Mouse (Mus musculus) limb, embryonic 13.5 days (tissue): Measurements from ENCODE around the gene Slc3a1. TPM values are rescaled to one million over a fixed set of nuclear protein-coding genes. Genes with fewer than 3 reads are reported as not detected.

ENCODE experiments used
- ATAC-seq: fragments of 200-750 bp; cut with Nextera tagmentation; 2 replicates; pipeline ENCODE4 v1.8.0; 2017; ENCODE audit warnings: low read depth, moderate number of reproducible peaks, moderate TSS enrichment; ENCODE audit not compliant: low FRiP score
- H3K27ac ChIP-seq: fragments of 300-500 bp; sonication (generic); 2 replicates; pipeline ENCODE4 v1.5.1; 2015; ENCODE audit warnings: inconsistent platforms, mild to moderate bottlenecking, moderate library complexity
- H3K27me3 ChIP-seq: fragments of 300-500 bp; sonication (generic); 2 replicates; pipeline ENCODE4 v1.6.1; 2015; ENCODE audit warnings: mild to moderate bottlenecking, inconsistent platforms
- H3K36me3 ChIP-seq: fragments of 300-500 bp; sonication (generic); 2 replicates; pipeline ENCODE4 v1.6.1; 2015; ENCODE audit warnings: inconsistent platforms, mild to moderate bottlenecking, moderate library complexity
- H3K4me1 ChIP-seq: fragments of 300-500 bp; sonication (generic); 2 replicates; pipeline ENCODE4 v1.6.1; 2015; ENCODE audit warnings: inconsistent platforms
- H3K4me2 ChIP-seq: fragments of 300-500 bp; sonication (generic); replicated peaks from 2 replicates; pipeline ENCODE4 v1.6.1; 2015; ENCODE audit warnings: inconsistent platforms, mild to moderate bottlenecking, moderate library complexity
- H3K4me3 ChIP-seq: fragments of 300-500 bp; sonication (generic); 2 replicates; pipeline ENCODE4 v1.5.1; 2015; ENCODE audit warnings: moderate library complexity, mild to moderate bottlenecking, inconsistent platforms
- H3K9ac ChIP-seq: fragments of 300-500 bp; sonication (generic); 2 replicates; pipeline ENCODE4 v1.6.1; 2015; ENCODE audit warnings: mild to moderate bottlenecking, inconsistent platforms
- H3K9me3 ChIP-seq: fragments of 300-500 bp; sonication (generic); 2 replicates; pipeline ENCODE4 v1.6.1; 2016; ENCODE audit warnings: inconsistent platforms
- WGBS: fragments of 180-500 bp; shearing (Covaris S2); methylation state at CpG from one replicate; pipeline ENCODE4 v1.1.7; 2015; 5-methylcytosine and 5-hydroxymethylcytosine counted together
- polyA plus RNA-seq: library from polyadenylated mRNA; unstranded; fragments of >200 nt; fragmentation: Nextera tagmentation; extraction: Ambion mirVana; gene quantifications from 2 replicates; pipeline ENCODE4 v1.2.1, GENCODE M21; 2015

Gene Slc3a1
- polyA plus RNA-seq, 1 experiment from 2014 or later = 0.34 TPM

DNA sequence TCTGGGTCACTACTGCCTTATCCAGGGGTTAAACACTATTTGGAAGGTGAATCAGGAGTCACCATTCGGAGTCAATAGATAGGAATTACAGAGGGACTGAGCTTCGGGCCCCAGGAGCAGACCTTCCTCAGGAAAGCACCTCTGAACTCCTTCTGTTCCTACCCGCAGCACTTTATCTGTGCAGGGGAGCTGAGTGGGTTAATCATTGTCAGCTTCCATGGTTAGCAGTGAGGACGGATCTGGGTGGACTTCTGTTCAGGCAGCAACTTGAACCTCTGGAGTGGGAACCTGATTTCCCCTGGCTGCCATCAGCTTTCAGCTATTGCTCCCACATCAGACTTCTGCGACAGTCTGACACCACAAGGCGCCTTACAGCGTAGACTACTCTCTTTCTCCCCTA lies 12.7 kb downstream of the Slc3a1 start:
- H3K27me3 ChIP-seq = no peaks in the 10 kb centered on the region
- no peak overlapping the region for H3K27ac ChIP-seq
- H3K4me1 ChIP-seq = no peaks in the 10 kb centered on the region
- ATAC-seq = no peak
- H3K9me3 ChIP-seq = no peaks in the 10 kb centered on the region
- H3K9ac ChIP-seq = no peak overlapping the region
- no peak overlapping the region for H3K4me2 ChIP-seq
- no peak overlapping the region for H3K4me3 ChIP-seq
- 75% methylated on average over 7 of the region's 7 CpGs for WGBS
- no peaks in the 10 kb centered on the region for H3K36me3 ChIP-seq

DNA sequence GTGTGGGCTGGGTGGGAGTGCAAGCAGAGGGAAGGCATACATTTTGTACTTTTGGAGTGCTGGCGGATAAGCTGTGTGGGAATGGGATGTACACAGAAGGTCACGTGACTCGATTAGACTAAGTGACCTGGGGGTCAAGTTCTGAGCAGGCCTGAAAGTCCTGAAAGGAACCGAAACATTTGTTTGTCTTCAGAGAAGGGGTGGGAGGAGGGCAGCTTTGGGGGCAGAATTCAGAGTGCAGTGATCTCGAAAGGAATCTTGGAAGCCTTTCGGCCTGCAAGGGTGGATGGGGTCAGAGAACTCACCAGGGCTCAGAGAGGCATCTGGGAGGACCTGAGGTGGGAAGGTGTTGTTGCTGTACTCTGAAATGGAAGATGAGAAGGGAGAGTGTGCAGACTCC lies 14.2 kb downstream of the Slc3a1 start:
- WGBS = 81% methylated on average over 6 of the region's 6 CpGs
- H3K27me3 ChIP-seq = no peaks in the 10 kb centered on the region
- no peaks in the 10 kb centered on the region for H3K9me3 ChIP-seq
- H3K4me2 ChIP-seq = no peak overlapping the region
- H3K27ac ChIP-seq = no peak overlapping the region
- no peak for ATAC-seq
- no peaks in the 10 kb centered on the region for H3K4me1 ChIP-seq
- H3K9ac ChIP-seq = no peak overlapping the region
- no peaks in the 10 kb centered on the region for H3K36me3 ChIP-seq
- no peak overlapping the region for H3K4me3 ChIP-seq

DNA sequence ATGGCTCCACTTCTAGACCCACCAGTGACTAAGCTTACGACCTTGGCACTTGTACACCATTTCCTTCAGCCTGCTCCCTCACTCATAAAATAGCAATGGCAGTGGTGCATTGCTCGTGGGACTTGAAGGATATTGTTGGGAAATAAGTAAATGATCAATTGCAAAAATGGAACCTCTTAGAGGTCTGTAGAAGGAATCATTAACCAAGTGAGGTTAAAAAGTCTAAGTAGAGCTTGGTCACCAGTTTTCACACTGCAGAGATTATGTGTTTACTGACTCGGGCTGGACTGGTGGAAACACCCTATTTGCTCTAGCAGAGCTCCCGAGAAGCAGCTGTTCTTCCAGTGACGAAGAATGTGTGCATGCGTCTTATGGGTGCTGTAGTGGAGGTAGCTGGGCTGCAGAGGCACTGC lies 15.2 kb downstream of the Slc3a1 start:
- H3K4me2 ChIP-seq = no peak overlapping the region
- H3K4me1 ChIP-seq = no peaks in the 10 kb centered on the region
- whole genome bisulfite sequencing = 70% methylated on average over 6 of the region's 6 CpGs
- H3K27me3 ChIP-seq = no peaks in the 10 kb centered on the region
- H3K27ac ChIP-seq = no peak overlapping the region
- no peaks in the 10 kb centered on the region for H3K9me3 ChIP-seq
- ATAC-seq = no peak
- H3K4me3 ChIP-seq = no peak overlapping the region
- H3K9ac ChIP-seq = no peak overlapping the region
- H3K36me3 ChIP-seq = no peaks in the 10 kb centered on the region

DNA sequence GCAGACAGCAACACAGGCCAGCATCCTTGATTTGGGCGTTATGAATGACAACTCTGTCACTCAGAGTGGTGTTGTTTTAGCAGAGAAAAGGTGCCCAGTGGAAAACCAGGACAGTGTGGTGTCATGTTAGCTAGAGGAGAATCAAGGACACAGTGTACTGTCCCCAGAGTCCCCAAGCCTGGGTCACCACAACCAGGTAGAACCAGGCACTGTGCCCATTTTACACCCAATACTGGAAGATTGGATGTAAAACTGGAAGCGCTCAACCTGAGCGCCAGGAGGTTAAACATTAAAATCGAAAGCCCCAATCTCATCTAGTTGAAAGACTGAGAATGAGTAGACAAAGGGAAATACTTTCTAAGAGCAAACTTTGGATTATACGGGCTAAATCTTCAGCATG lies 16.3 kb downstream of the Slc3a1 start:
- WGBS = 94% methylated on average over 5 of the region's 5 CpGs
- Histone ChIP-seq H3K36me3 (no peaks in the 10 kb centered on the region), H3K27ac (no peak overlapping the region), H3K4me3 (no peak overlapping the region), H3K27me3 (no peaks in the 10 kb centered on the region), H3K9ac (no peak overlapping the region), H3K9me3 (no peaks in the 10 kb centered on the region), H3K4me2 (no peak overlapping the region), H3K4me1 (no peaks in the 10 kb centered on the region)
- no peak for ATAC-seq

DNA sequence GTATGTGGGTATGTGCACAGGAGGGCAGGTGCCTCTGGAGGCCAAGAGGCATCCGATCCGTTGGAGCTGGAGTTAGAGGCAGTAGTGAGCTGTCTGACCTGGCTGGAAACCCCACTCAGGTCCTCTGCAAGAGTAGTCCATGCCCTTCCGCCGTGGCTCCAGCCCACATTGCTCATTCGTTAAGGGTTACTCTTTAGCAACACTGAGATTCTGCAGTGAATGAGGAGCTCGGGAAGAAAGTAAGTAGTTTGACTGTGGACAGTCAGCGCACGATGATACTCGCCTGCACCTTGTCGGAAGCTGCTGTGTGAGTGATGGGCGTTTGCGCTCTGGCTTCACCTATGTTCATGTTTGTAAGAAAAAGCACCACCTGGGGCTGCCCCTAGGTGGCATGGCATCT lies 17.0 kb downstream of the Slc3a1 start:
- Histone ChIP-seq H3K36me3 (no peaks in the 10 kb centered on the region), H3K27me3 (no peaks in the 10 kb centered on the region), H3K4me2 (no peak overlapping the region), H3K9ac (no peak overlapping the region), H3K4me1 (no peaks in the 10 kb centered on the region), H3K9me3 (no peaks in the 10 kb centered on the region), H3K4me3 (no peak overlapping the region), H3K27ac (no peak overlapping the region)
- no peak for ATAC-seq
- WGBS = 80% methylated on average over 12 of the region's 12 CpGs

DNA sequence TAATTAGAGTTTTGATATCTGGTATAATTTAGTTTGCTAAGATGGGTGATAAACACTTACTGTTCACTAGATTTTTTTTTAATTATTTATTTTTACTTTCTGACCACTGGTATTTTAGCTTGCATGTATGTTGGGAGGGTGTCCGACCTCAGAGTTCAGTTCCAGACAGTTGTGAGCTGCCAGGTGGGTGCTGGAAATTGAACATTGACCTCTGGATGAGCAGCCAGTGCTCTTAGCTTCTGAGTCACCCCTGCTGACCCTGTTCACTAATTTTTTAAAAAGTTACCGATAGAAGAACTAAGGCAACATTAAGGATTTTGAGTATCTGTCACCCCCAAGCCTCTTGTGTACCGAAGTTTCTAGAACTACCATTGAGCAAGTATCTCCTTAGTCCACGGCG lies 20.2 kb downstream of the Slc3a1 start:
- no peak overlapping the region for H3K9ac ChIP-seq
- H3K9me3 ChIP-seq = no peaks in the 10 kb centered on the region
- no peaks in the 10 kb centered on the region for H3K27me3 ChIP-seq
- no peak overlapping the region for H3K27ac ChIP-seq
- 91% methylated on average over 5 of the region's 5 CpGs for WGBS
- no peak overlapping the region for H3K4me2 ChIP-seq
- ATAC-seq = no peak
- no peak overlapping the region for H3K4me3 ChIP-seq
- no peaks in the 10 kb centered on the region for H3K4me1 ChIP-seq
- H3K36me3 ChIP-seq = no peaks in the 10 kb centered on the region

DNA sequence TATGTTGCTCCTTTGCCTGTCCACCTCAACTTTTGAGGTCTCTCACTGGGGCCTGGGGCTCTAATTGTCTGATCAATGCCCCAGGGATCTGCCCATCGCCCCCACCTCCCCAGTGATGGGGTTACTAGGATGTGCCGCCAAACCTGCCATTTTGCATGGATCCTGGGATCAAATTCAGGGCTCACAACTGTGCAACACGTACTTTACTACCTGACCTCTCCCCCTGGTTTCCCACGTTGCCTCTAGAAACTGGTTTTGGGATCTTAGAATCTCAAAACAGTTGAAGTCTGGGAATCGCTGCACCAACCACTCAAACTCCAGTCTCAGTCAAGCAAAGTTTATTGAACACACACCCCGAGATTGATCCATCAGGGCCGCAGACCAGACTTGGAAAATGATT lies 30.1 kb downstream of the Slc3a1 start:
- H3K27ac ChIP-seq = no peak overlapping the region
- H3K4me3 ChIP-seq = no peak overlapping the region
- no peak for ATAC-seq
- H3K9me3 ChIP-seq = no peaks in the 10 kb centered on the region
- no peak overlapping the region for H3K4me2 ChIP-seq
- no peak overlapping the region for H3K9ac ChIP-seq
- H3K4me1 ChIP-seq = no peaks in the 10 kb centered on the region
- peaks cover 11% of the 10 kb centered on the region for H3K36me3 ChIP-seq
- no peaks in the 10 kb centered on the region for H3K27me3 ChIP-seq
- whole genome bisulfite sequencing = 88% methylated on average over 7 of the region's 7 CpGs

DNA sequence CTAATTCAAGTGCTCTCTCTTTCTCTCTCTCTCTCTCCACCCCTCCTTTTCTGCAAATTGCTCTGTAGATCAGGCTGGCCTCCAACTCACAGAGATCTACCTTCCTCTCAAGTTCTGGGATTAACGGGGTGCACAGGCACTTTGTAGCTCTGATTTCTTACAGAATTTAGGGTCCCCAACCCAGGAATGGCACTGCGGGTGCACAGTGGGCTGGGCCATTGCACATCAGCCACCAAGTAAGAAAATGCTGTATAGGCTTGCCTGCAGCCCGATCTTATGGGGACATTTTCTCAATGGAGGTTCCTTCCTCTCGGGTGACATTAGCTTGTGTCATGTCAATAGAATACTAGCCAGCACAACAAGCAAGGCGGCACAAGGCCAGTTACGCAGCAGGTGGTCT lies 31.0 kb downstream of the Slc3a1 start:
- H3K4me1 ChIP-seq = no peaks in the 10 kb centered on the region
- no peak for ATAC-seq
- peaks cover 20% of the 10 kb centered on the region for H3K36me3 ChIP-seq
- no peaks in the 10 kb centered on the region for H3K27me3 ChIP-seq
- no peak overlapping the region for H3K4me3 ChIP-seq
- no peaks in the 10 kb centered on the region for H3K9me3 ChIP-seq
- H3K27ac ChIP-seq = no peak overlapping the region
- WGBS = 94% methylated on average over 6 of the region's 6 CpGs
- H3K9ac ChIP-seq = no peak overlapping the region
- H3K4me2 ChIP-seq = no peak overlapping the region

DNA sequence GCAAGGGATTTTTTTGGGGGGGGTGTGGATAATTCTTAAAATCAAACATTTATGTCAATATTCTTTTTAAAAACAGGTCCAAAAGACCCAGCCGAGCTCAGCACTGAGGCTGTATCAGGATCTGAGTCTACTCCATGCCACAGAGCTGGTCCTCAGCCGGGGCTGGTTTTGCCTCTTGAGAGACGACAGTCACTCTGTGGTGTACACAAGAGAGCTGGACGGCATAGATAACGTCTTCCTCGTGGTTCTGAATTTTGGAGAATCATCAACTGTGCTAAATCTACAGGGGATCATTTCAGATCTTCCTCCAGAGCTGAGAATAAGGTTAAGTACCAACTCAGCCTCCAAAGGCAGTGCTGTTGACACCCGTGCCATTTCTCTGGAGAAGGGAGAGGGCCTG lies 35.4 kb downstream of the Slc3a1 start:
- Histone ChIP-seq H3K9me3 (no peaks in the 10 kb centered on the region), H3K4me2 (no peak overlapping the region), H3K9ac (no peak overlapping the region), H3K27me3 (no peaks in the 10 kb centered on the region), H3K36me3 (peaks cover 62% of the 10 kb centered on the region), H3K27ac (no peak overlapping the region), H3K4me1 (no peaks in the 10 kb centered on the region), H3K4me3 (no peak overlapping the region)
- WGBS = 87% methylated on average over 7 of the region's 7 CpGs
- ATAC-seq = no peak

DNA sequence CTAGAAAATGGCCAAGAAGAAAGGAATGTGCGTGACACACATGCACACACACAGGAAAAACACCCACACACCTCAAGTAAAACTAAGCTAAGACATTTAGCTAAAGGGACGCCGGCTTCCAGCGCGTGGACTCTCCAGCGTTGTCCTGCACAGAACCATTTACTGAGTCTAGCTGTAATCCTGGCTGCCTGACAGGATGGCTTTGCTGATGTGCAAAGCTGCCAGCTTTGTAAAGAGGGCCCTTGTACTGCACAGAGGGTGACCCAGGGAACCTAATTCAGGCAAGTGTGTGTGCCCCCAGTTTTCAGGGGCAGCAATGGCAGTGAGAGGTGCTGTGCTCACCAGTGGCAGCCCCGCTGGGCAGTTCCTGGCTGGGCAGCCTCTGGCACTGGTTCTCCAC lies 39.2 kb downstream of the Slc3a1 start:
- ATAC-seq = no peak
- WGBS = 95% methylated on average over 7 of the region's 7 CpGs
- H3K36me3 ChIP-seq = peaks cover 89% of the 10 kb centered on the region
- no peak overlapping the region for H3K4me2 ChIP-seq
- H3K9ac ChIP-seq = no peak overlapping the region
- no peaks in the 10 kb centered on the region for H3K27me3 ChIP-seq
- no peaks in the 10 kb centered on the region for H3K9me3 ChIP-seq
- peaks cover 5% of the 10 kb centered on the region; the same call in 1 of the 2 replicates for H3K4me1 ChIP-seq
- H3K4me3 ChIP-seq = no peak overlapping the region
- H3K27ac ChIP-seq = no peak overlapping the region

DNA sequence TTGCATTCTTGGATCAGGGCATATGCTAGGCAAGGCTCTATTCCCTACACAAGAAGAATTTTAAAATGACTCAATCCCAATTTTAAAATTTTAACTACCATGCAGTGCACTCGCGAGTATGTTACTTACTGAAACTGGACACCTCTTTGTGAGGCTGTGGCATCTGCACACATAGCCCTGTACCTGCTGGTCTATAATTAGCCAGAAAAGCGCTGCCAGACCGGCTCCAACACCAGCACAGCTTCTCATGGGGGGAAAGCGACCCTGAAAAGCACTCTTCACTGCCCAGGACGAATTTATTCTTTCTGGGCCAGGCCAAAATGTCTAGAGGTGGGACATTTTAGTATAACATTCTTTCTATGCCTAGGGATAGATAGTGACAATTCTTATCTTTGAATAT lies 42.5 kb downstream of the Slc3a1 start:
- H3K27ac ChIP-seq = no peak overlapping the region
- peaks cover 63% of the 10 kb centered on the region for H3K36me3 ChIP-seq
- no peaks in the 10 kb centered on the region for H3K27me3 ChIP-seq
- no peak for ATAC-seq
- no peak overlapping the region for H3K4me3 ChIP-seq
- H3K9ac ChIP-seq = no peak overlapping the region
- H3K9me3 ChIP-seq = no peaks in the 10 kb centered on the region
- H3K4me1 ChIP-seq = peaks cover 12% of the 10 kb centered on the region; the same call in 1 of the 2 replicates
- H3K4me2 ChIP-seq = no peak overlapping the region
- WGBS = 56% methylated on average over 6 of the region's 6 CpGs

DNA sequence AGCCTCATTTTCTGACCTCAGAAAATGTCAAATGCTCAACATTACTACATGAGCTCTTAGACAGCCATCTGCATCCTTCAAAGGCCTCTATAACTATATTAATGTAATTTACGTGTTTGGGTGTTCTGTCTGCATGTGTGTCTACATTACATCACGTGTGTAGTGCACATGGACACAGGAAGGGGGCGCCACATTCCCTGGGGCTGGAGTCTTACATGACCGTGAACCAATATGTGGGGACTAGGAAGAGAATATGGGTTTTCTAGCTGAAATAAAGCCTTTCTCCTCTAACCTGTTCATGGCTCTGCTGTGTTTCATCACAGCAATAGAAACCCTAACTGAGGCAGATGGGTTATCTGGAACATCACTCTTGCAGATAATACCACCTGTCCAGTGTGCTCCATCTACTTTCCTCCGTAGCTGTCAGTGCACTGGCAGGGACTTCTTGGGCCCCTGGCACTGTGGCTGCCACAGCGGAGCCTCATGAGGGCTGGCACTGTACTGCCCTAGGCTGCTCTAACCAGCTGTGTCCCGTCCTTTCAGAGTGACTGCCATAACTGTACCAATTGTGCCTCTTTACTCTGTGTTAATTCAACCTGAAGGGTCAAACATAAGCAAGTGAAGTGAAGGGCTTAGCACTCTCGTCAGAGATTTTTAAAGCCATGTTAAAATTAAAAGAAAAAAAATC lies 43.1 kb downstream of the Slc3a1 start:
- Histone ChIP-seq H3K27me3 (no peaks in the 10 kb centered on the region), H3K4me2 (no peak overlapping the region), H3K4me3 (no peak overlapping the region), H3K9ac (no peak overlapping the region), H3K4me1 (peaks cover 12% of the 10 kb centered on the region; the same call in 1 of the 2 replicates), H3K27ac (no peak overlapping the region), H3K36me3 (peaks cover 63% of the 10 kb centered on the region), H3K9me3 (no peaks in the 10 kb centered on the region)
- 82% methylated on average over 8 of the region's 8 CpGs for WGBS
- no peak for ATAC-seq

DNA sequence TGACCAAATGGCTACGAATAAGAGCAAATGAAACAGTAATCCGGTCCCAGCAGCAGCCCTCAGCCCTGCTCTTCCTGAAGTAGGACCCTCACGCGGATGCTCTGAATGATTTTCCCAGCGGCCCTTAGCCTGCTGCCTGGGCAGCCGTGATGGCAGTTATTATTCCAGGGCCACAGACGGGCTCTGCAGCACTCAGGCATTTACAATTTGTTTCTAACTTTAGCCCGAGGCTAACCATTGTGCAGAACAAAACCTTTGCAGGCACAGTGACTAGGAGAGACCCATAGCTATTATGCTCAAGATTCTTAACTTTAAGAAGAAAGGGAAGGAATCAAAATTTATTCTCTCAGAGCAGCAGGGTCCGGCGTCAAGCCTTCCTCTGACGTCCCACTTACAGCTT lies 44.2 kb downstream of the Slc3a1 start:
- Histone ChIP-seq H3K4me1 (peaks cover 12% of the 10 kb centered on the region; the same call in 1 of the 2 replicates), H3K27me3 (no peaks in the 10 kb centered on the region), H3K9me3 (no peaks in the 10 kb centered on the region), H3K9ac (no peak overlapping the region), H3K36me3 (peaks cover 64% of the 10 kb centered on the region), H3K4me2 (no peak overlapping the region), H3K4me3 (no peak overlapping the region), H3K27ac (no peak overlapping the region)
- ATAC-seq = no peak
- 53% methylated on average over 11 of the region's 11 CpGs for WGBS
